Mouse (Mus musculus): ENCODE measurements around the gene Syne3. TPM values are rescaled to one million over a fixed set of nuclear protein-coding genes. Genes with fewer than 3 reads are reported as not detected.

The Syne3 gene
- polyA plus RNA-seq, 1 experiment: 11.6 TPM

DNA sequence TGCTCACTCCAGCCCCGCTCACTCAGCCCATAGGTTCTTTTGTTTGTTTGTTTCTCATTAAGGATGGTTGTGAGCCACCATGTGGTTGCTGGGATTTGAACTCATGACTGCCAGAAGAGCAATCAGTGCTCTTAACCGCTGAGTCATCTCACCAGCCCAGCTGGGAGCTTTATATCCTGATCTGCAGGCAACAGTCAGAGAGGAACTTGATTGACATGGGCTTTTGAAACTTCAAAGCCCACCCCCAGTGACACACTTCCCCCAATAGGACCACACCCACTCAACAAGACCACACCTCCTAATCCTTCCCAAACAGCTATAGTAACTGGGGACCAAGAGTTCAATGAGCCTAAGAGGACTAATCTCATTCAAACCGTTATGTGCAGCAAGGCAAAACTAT, 85.1 kb downstream of the Syne3 start:
- H3K4me3 ChIP-seq: no peak overlapping the region
- no peak overlapping the region for H3ac ChIP-seq (ENCODE audit: control insufficient read depth, insufficient read length)
- H3K79me2 ChIP-seq (ENCODE audit: control insufficient read depth, insufficient read depth): no peaks in the 10 kb centered on the region
- TF ChIP-seq MYOG (IDR thresholded peaks at IDR 0.05; ENCODE audit: control insufficient read depth in 1 of 3, insufficient read depth in 1 of 3, insufficient read length in 2 of 3, low read depth in 2 of 3) (no peak), E2F4 (IDR thresholded peaks at IDR 0.05; ENCODE audit: insufficient read depth) (no peak), USF1 (IDR thresholded peaks at IDR 0.05; ENCODE audit: low read depth) (no peak), MAX (IDR thresholded peaks at IDR 0.05; ENCODE audit: low read depth) (no peak), POLR2A (IDR thresholded peaks at IDR 0.05; ENCODE audit: insufficient read length, low read depth) (no peak), SRF (IDR thresholded peaks at IDR 0.05; ENCODE audit: control insufficient read depth, insufficient read length, low read depth) (no peak), TCF3 (IDR thresholded peaks at IDR 0.05; ENCODE audit: insufficient read length, low read depth) (no peak), TCF12 (IDR thresholded peaks at IDR 0.05; ENCODE audit: insufficient read depth, poor library complexity, severe bottlenecking) (no peak), POLR2AphosphoS2 (IDR thresholded peaks at IDR 0.05; ENCODE audit: insufficient read length, low read depth) (no peak), CEBPB (IDR thresholded peaks at IDR 0.05; ENCODE audit: insufficient read depth, poor library complexity, severe bottlenecking) (no peak)
- H3K27me3 ChIP-seq (ENCODE audit: control insufficient read depth, insufficient read depth, insufficient read length): no peaks in the 10 kb centered on the region
- H3K4me2 ChIP-seq (ENCODE audit: low read depth): no peak overlapping the region
- H3K36me3 ChIP-seq (ENCODE audit: control insufficient read depth, insufficient read depth): no peaks in the 10 kb centered on the region

DNA sequence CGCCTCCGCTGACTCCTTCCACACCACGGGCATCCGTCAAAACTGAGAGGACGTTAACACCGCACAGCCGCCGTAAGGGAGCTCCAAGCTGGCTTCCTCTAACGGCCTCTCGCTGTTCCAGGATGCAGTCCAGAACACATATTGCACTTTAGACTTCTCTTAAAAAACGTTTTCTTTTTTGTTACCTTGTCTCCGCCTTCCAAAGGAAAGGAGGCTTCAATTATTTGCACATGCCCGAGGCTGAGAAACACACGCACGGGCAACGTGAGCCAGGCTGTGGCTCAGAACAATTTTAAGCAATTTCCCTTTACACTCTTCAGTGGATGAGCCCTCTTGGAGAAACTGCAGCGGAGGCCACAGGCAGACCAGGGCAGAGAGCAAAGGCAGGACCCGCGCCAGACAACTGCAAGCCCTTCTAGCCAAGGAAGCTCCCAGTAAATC, 85.6 kb downstream of the Syne3 start:
- no peaks in the 10 kb centered on the region for H3K79me2 ChIP-seq (ENCODE audit: control insufficient read depth, insufficient read depth)
- no peak overlapping the region for H3K4me3 ChIP-seq
- TF ChIP-seq REST (IDR thresholded peaks at IDR 0.05; ENCODE audit: insufficient read depth, insufficient read length) (no peak), MYOD1 (IDR thresholded peaks at IDR 0.05; ENCODE audit: control insufficient read depth in 1 of 3, insufficient read length in 2 of 3, low read depth in 2 of 3) (no peak), POLR2A (IDR thresholded peaks at IDR 0.05; ENCODE audit: insufficient read length, low read depth) (no peak), TCF12 (IDR thresholded peaks at IDR 0.05; ENCODE audit: insufficient read depth, poor library complexity, severe bottlenecking) (no peak), CEBPB (IDR thresholded peaks at IDR 0.05; ENCODE audit: insufficient read depth, poor library complexity, severe bottlenecking) (no peak), SRF (IDR thresholded peaks at IDR 0.05; ENCODE audit: control insufficient read depth, insufficient read length, low read depth) (no peak), POLR2AphosphoS2 (IDR thresholded peaks at IDR 0.05; ENCODE audit: insufficient read length, low read depth) (no peak), E2F4 (IDR thresholded peaks at IDR 0.05; ENCODE audit: insufficient read depth) (no peak), TCF3 (IDR thresholded peaks at IDR 0.05; ENCODE audit: insufficient read length, low read depth) (no peak), MAX (IDR thresholded peaks at IDR 0.05; ENCODE audit: low read depth) (no peak), USF1 (IDR thresholded peaks at IDR 0.05; ENCODE audit: low read depth) (no peak), MYOG (IDR thresholded peaks at IDR 0.05; ENCODE audit: control insufficient read depth in 1 of 3, insufficient read depth in 1 of 3, insufficient read length in 2 of 3, low read depth in 2 of 3) (no peak)
- H3K4me2 ChIP-seq (ENCODE audit: low read depth): no peak overlapping the region
- no peaks in the 10 kb centered on the region for H3K27me3 ChIP-seq (ENCODE audit: control insufficient read depth, insufficient read depth, insufficient read length)
- no peak overlapping the region for H3ac ChIP-seq (ENCODE audit: control insufficient read depth, insufficient read length)
- no peaks in the 10 kb centered on the region for H3K36me3 ChIP-seq (ENCODE audit: control insufficient read depth, insufficient read depth)

DNA sequence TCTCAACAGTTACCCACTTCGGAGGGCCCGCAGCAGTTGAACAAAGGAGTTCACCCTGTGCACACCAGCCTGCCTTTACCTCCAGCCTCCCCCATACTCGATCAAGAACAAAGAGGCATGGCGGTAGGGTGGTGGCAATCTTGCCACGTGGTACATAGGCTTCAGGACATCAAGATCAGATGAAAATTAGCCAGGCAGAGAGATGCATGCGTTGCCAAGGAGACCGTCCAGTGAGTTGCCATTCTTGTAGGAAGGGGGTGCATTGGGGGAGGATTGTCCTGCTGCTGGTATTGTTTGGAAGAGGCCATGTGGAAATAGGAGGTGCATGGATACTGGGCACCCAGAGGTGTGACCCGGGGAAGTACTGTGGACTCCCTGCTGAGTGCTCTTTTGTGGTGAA, 87.0 kb downstream of the Syne3 start:
- Histone ChIP-seq H3K4me3 (no peak overlapping the region), H3K4me2 (ENCODE audit: low read depth) (no peak overlapping the region), H3K36me3 (ENCODE audit: control insufficient read depth, insufficient read depth) (no peaks in the 10 kb centered on the region), H3ac (ENCODE audit: control insufficient read depth, insufficient read length) (no peak overlapping the region), H3K79me2 (ENCODE audit: control insufficient read depth, insufficient read depth) (no peaks in the 10 kb centered on the region), H3K27me3 (ENCODE audit: control insufficient read depth, insufficient read depth, insufficient read length) (no peaks in the 10 kb centered on the region)
- TF ChIP-seq SRF (IDR thresholded peaks at IDR 0.05; ENCODE audit: control insufficient read depth, insufficient read length, low read depth): no peak
- TF ChIP-seq POLR2AphosphoS2 (IDR thresholded peaks at IDR 0.05; ENCODE audit: insufficient read length, low read depth): no peak
- no peak for TF ChIP-seq E2F4 (IDR thresholded peaks at IDR 0.05; ENCODE audit: insufficient read depth)
- TF ChIP-seq TCF12 (IDR thresholded peaks at IDR 0.05; ENCODE audit: insufficient read depth, poor library complexity, severe bottlenecking): no peak
- TF ChIP-seq POLR2A (IDR thresholded peaks at IDR 0.05; ENCODE audit: insufficient read length, low read depth): no peak
- TF ChIP-seq TCF3 (IDR thresholded peaks at IDR 0.05; ENCODE audit: insufficient read length, low read depth): no peak
- no peak for TF ChIP-seq MYOG (IDR thresholded peaks at IDR 0.05; ENCODE audit: control insufficient read depth in 1 of 3, insufficient read depth in 1 of 3, insufficient read length in 2 of 3, low read depth in 2 of 3)
- TF ChIP-seq CEBPB (IDR thresholded peaks at IDR 0.05; ENCODE audit: insufficient read depth, poor library complexity, severe bottlenecking): no peak
- no peak for TF ChIP-seq REST (IDR thresholded peaks at IDR 0.05; ENCODE audit: insufficient read depth, insufficient read length)
- no peak for TF ChIP-seq MAX (IDR thresholded peaks at IDR 0.05; ENCODE audit: low read depth)
- no peak for TF ChIP-seq MYOD1 (IDR thresholded peaks at IDR 0.05; ENCODE audit: control insufficient read depth in 1 of 3, insufficient read length in 2 of 3, low read depth in 2 of 3)
- TF ChIP-seq USF1 (IDR thresholded peaks at IDR 0.05; ENCODE audit: low read depth): no peak

DNA sequence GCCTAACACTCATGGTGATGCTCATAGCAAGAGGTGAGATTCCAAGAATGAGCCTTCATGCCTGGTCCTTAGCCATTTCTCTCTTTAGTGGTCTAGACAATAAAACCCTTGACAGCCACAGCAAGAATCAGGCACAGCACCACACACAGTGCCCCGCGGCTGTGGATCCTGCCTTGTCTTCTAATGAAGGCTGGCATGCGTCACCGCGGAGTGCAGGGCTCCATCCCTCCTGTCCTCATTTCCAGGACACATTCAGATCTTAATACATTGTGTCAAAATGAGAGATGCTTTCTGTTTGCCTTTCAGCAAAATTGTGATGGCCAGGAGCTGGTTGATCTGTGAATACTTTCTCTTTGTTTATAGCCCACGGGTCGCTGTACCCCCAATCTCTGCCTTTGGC, 88.5 kb downstream of the Syne3 start:
- H3K36me3 ChIP-seq (ENCODE audit: control insufficient read depth, insufficient read depth): no peaks in the 10 kb centered on the region
- H3K4me3 ChIP-seq: no peak overlapping the region
- no peak overlapping the region for H3ac ChIP-seq (ENCODE audit: control insufficient read depth, insufficient read length)
- H3K4me2 ChIP-seq (ENCODE audit: low read depth): no peak overlapping the region
- no peaks in the 10 kb centered on the region for H3K27me3 ChIP-seq (ENCODE audit: control insufficient read depth, insufficient read depth, insufficient read length)
- no peaks in the 10 kb centered on the region for H3K79me2 ChIP-seq (ENCODE audit: control insufficient read depth, insufficient read depth)
- TF ChIP-seq MYOD1 (IDR thresholded peaks at IDR 0.05; ENCODE audit: control insufficient read depth in 1 of 3, insufficient read length in 2 of 3, low read depth in 2 of 3) (no peak), CEBPB (IDR thresholded peaks at IDR 0.05; ENCODE audit: insufficient read depth, poor library complexity, severe bottlenecking) (no peak), REST (IDR thresholded peaks at IDR 0.05; ENCODE audit: insufficient read depth, insufficient read length) (no peak), POLR2A (IDR thresholded peaks at IDR 0.05; ENCODE audit: insufficient read length, low read depth) (no peak), POLR2AphosphoS2 (IDR thresholded peaks at IDR 0.05; ENCODE audit: insufficient read length, low read depth) (no peak), TCF12 (IDR thresholded peaks at IDR 0.05; ENCODE audit: insufficient read depth, poor library complexity, severe bottlenecking) (no peak), E2F4 (IDR thresholded peaks at IDR 0.05; ENCODE audit: insufficient read depth) (no peak), MYOG (IDR thresholded peaks at IDR 0.05; ENCODE audit: control insufficient read depth in 1 of 3, insufficient read depth in 1 of 3, insufficient read length in 2 of 3, low read depth in 2 of 3) (no peak), USF1 (IDR thresholded peaks at IDR 0.05; ENCODE audit: low read depth) (no peak), SRF (IDR thresholded peaks at IDR 0.05; ENCODE audit: control insufficient read depth, insufficient read length, low read depth) (no peak), TCF3 (IDR thresholded peaks at IDR 0.05; ENCODE audit: insufficient read length, low read depth) (no peak), MAX (IDR thresholded peaks at IDR 0.05; ENCODE audit: low read depth) (no peak)
